Mouse (Mus musculus): ENCODE measurements around the gene Wdr83.

Gene Wdr83

GRCm38 (mm10) chr8:85035728-85036310, 45.3 kb downstream of the Wdr83 start:
- CTCF ChIA-PET = interaction anchor here (0.5 to 1.8 kb wide), 2 partner anchors 61 to 1011 kb away, joined by 4 to 6 read pairs; no protein-coding TSS in a partner anchor

GRCm38 (mm10) chr8:85035165-85035727, 45.9 kb downstream of the Wdr83 start:
- CTCF ChIA-PET = interaction anchor here (0.5 kb wide), 1 partner anchor 1011 kb away, joined by 6 read pairs; no protein-coding TSS in a partner anchor

- CTCF ChIA-PET = no interaction called here
Observed at GRCm38 (mm10) chr8:85034764-85035163, 46.3 kb downstream of the Wdr83 start.

GRCm38 (mm10) chr8:85033867-85034266, 47.2 kb downstream of the Wdr83 start:
- CTCF ChIA-PET = interaction anchor here (0.6 kb wide), 1 partner anchor 27 kb away, joined by 4 read pairs; no protein-coding TSS in a partner anchor

- CTCF ChIA-PET = no interaction called here
Observed at GRCm38 (mm10) chr8:85032622-85033311, 48.3 kb downstream of the Wdr83 start.

GRCm38 (mm10) chr8:85029271-85029670, 51.8 kb downstream of the Wdr83 start:
- CTCF ChIA-PET = no interaction called here

GRCm38 (mm10) chr8:85027922-85028321, 53.2 kb downstream of the Wdr83 start:
- CTCF ChIA-PET = no interaction called here

GRCm38 (mm10) chr8:85027516-85027855, 53.6 kb downstream of the Wdr83 start:
- CTCF ChIA-PET = no interaction called here

- CTCF ChIA-PET = interaction anchor here (0.5 to 0.6 kb wide), 2 partner anchors 10 to 321 kb away, joined by 3 to 4 read pairs; partner anchors contain the start of gene Tnpo2
Observed at GRCm38 (mm10) chr8:85026670-85027515, 54.2 kb downstream of the Wdr83 start, which contains the start of gene Trir. Gene Trir (plus strand): TSS chr8:85026823.

GRCm38 (mm10) chr8:85025098-85025932, 55.8 kb downstream of the Wdr83 start, which contains the start of gene Asna1:
Gene Asna1 (minus strand): TSS chr8:85025281.
- CTCF ChIA-PET = no interaction called here

Data from spleen, embryonic (tissue).